Mouse (Mus musculus): ENCODE data around the gene Hps6. TPM values are rescaled to one million over a fixed set of nuclear protein-coding genes. Genes with fewer than 3 reads are reported as not detected.

Hps6 gene
- total RNA-seq, 2 experiments from 2014 or later: 4.3 to 4.5 TPM

DNA sequence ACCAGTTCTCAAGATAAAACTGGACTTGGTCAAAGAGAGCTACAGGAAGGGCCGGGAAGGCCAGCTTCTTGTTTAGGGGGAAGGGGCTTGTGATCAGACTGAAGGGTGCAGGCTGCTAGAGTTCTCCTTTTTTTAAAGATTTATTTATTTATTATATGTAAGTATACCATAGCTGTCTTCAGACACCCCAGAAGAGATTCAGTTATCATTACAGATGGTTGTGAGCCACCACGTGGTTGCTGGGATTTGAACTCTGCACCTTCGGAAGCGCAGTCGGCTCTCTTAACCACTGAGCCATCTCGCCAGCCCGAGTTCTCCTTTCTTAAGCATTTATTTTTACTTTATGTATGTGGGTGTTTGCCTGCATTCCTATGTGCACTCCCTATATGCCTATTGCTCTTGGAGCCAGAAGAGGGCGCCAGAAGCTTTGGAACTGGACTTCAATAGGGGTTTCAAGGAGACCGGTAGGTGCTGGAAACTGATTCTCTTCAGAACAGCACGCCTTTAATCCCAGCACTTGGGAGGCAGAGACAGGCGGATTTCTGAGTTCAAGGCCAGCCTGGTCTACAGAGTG is 25.5 kb downstream of the Hps6 start:
- intact Hi-C loops (cut with DNase I): no loop called here

DNA sequence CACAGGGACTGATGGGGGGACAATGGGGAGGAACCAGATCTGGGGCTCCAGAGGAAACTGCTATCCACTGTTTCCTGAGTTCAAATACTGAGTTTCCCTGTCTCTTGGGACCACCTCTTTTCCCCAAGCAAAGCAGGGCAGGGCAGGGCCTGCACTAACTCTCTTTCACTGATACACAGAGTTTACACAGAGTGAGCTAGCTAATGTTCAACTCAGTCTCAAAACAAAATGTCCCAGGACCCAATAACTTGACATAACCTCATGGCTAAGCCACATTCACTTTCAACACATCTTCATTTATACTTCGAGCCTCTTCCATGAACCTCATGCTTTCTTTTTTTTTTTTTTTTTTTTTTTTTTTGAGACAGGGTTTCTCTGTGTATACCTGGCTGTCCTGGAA is 26.3 kb downstream of the Hps6 start:
- intact Hi-C loops (cut with DNase I): no loop called here
- DNase-seq: no peak

More for the DNA sequence above, 25.5 kb downstream of the Hps6 start:
- no peak for DNase-seq

DNA sequence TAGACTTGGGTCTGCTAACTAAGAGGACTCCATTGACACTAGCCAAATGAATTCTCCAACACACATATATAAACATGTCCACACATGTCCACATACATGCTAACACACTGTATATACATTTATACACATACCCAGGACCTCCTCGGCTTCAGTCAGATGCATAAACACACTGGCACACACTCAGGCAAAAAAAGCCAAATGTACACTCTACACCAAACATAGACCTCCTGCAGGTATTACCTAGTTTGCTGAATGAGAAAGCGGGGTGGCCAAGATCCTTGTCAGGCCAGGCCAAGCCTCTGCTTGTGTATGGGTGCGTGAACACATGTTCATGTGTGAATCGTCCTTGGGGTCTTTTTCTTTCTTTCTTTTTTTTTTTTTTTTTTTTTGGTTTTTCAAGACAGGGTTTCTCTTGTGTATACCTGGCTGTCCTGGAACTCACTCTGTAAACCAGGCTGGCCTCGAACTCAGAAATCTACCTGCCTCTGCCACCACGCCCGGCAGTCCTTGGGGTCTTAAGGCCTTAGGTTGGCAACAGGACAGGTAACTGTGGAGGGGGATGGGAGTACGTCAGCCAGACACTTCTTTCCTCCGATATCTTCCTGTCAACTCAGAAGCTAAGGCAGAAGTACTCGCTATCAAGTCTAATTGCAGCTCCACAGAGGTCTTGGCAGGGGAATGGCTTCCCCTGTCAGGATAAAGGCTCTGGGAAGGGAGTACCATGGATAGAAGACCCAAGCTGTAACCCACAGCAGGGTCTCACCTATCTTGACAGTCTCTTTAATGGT is 27.1 kb downstream of the Hps6 start:
- no peak for DNase-seq
- intact Hi-C loops (cut with DNase I): no loop called here

DNA sequence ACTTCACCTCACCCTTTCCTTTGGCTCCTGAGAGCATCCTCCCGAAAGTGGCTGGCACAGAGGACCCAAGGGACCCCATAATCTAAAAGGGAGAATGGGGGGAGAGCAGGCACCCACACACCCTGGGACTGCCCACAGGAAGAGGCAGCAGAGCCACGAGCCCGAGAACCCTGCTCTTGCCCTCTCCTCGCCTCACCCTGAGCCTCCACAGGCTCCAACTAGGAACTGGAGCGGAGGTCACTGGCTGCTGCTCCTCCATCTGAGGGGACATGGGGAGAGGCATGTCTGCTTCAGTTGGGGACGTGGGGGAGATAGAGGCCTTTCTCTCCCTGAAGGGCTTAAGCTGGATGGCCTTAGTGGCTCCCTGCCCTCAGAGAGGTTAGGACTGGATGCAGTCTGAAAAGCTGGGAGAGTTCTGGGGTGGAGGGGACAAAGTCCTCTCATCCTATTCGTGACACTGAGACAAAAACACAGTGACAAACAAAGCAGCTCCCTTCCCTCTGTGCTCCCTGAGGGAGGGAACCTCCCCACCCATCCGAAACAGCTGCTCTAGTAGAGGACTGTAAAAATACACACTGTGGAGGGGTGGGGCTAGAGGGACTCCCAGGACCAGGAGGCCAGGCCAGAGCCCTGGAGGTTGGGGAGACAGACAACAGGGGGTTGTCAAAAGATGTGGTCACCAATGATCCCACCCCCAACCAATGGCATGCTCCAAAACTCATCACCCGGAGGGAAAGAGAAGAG is 28.6 kb downstream of the Hps6 start:
- intact Hi-C loops (cut with DNase I): no loop called here
- DNase-seq: no peak

DNA sequence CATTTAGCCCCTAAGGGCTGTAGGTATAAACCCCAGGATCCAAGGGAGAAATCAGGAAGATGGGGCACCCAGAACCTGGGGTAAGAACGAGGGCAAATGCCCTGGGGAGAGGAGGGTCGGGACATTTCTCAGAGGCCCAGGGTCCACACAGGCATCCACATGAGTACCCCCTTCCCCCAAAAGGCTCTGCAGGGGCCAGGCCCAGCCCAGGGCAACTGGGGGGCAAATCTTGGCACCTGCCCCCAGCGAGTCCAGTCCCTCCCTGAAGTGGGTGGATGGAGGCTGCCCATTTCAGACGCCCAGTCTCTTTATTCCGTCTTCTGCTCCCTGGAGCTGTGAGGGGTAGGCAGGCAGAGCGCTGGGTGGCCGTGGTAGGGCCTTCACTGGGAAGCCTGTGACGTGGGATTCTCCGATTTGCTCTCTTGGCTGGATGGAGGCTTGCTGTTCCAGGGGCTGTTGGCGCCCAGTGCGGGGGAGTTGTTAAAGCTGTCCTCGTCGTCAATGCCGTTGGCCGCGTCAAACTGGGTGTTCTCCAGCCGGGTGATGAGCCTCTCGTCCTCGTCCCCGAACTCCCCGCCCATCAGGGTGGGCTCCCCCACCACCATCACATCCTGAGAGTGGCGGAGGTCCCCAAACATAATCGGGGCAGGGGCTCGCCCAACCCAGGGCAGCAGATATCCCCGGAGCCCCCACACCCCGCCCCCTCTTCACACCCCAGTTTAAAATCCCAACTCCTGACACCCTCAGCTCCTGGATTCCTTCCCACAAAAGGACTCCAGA is 29.6 kb downstream of the Hps6 start:
- intact Hi-C loops (cut with DNase I): no loop called here
- DNase-seq: no peak

DNA sequence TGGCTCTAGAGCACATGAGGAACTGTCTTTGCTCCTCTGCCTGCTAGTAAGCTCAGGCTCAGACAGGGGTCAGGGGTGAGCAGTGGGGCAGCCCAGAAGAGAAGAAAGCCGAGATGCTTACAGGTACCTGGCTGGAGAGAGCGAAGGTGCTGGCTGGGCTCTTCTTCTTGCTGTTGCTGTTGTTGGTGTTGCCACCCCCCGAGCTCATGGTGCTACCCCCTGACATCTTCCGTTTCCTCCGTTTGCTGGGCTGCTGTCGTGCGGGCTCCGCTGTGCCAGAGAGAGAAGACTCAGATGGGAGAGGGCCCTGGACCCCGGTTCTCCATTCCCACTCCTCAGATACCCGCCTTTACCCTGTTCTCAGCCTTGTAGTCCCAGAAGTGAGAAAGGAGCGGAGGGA is 30.6 kb downstream of the Hps6 start:
- intact Hi-C loops (cut with DNase I): no loop called here
- no peak for DNase-seq

DNA sequence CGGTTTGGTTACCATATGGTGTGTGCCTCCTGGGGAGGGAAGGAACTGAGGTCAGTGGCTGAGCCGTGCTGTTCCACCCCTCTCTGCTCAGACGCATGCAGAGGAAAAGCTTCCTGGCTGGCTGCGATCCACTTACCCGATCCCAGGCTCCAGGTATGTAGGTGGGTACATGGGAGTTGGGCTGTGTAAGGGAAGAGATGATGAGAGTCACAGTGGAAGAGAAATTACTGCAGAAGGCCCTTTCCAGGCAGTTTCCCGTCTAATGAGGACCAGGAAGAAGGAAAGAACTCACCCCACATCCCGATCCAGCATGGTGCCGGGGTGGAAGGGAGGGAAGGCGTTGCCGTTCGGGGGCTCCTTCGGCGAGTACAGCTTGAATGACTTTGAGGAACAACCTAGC is 32.7 kb downstream of the Hps6 start:
- intact Hi-C loops (cut with DNase I): no loop called here
- no peak for DNase-seq

DNA sequence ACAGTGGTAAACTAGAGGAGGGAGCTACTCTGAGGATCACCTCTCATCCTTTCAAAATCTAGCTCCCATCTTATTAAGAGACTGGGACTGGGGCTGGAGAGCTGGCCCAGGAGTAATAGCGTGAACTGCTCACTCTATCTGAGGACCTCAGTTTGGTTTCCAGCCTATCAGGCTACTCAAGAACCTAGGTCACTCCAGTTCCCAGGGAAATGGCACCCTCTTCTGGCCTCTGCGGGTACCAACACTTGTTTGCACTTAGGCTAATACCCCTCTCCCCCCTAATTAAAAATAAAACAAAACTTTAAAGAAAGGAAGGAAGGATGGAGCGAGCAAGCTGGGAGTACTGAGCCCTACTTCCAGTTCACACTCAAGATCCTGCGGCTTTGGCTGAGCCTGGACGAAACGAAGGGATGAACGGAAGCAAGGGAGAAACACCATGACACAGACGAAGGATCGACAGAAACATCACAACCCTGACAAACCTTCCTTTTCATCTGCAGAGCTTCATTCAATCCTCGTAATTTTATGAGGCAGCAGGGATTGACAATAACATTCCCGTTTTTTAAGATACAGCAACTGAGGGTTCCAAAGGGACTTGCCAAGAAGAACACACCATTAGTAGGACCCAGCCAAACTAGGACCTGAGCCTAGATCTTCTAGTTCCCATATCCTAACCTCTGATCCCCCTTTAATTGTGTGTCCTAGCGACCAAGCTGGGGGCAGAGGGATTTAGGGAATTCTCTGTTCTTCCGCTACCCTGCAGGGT is 33.4 kb downstream of the Hps6 start:
- no peak for DNase-seq
- intact Hi-C loops (cut with DNase I): no loop called here

DNA sequence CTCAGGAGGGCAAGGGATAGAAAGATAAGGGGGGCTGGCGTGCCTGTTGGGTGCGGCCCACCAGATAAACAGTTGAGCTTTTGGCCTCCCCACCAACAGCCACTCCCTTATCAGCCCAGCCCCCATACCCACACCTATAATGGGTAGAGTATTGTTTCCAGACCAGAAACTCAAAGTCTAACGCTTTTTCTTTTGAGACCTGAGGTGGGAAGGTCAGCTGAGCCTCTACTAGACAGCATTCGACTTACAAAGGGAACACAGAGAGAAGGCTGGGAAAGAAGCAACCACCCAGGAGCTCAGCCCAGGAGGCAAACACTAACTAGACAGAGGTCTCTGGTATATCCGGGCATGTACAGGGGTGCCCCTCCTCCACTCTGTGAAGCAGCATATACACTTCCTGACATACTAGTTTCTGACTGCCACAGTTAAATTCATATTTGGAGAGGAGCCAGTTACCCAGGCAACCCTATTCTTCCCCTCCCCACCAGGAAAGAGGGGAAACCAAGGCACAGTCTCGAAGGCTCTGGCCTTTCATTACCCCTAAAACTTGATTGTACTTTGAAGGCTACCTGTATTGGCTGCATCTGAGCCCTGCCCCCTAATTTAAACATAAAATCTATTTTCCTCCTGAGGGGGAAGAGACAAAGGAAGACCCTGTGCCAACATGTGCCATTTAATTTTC is 34.1 kb downstream of the Hps6 start:
- no peak for DNase-seq
- intact Hi-C loops (cut with DNase I): no loop called here

DNA sequence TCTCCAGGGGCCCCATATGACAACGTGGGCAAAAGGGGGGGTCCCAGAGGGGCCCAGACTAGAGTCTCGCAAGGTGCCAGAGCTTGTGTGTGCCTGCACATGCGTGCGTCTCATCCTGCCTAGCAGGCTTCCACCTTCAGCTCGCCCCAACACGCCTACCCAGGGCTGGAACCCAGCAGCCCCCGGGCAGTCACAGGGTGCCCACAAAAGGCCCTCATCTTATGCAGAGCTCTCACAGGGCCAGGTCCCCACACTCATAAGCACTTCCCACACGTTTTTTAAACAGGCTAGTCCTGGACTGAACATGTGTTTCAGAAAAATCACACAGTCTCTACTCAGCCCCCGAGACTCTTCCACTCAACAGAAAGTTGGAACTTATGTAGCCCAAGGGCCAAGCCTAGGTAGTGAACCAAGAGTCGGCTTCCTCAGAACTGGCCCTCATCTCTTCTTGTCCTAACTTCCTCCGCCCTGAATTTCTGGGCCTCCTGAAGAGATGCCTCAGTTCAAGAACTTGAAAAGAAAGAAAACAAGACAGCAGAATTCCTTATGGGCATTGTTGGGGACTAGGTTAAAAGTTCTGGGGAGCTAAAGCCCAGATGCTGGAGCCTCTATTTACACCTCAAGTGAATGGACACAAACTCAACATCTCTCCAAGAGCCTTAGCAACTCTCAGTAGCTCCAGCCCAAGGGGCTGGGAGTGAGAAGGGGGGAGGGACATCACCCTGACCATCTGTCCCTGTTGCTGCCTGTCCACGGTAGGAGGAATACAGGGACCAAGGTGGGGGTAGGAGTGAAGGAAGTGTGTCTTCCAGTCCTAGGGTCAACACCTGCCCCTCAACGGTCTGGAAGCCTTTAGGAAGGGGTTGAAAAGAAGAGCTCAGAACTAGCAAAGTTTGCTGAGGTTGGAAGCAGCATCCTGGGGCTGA is 34.9 kb downstream of the Hps6 start:
- peak; percentile 37 for DNase-seq
- intact Hi-C loops (cut with DNase I): no loop called here

DNA sequence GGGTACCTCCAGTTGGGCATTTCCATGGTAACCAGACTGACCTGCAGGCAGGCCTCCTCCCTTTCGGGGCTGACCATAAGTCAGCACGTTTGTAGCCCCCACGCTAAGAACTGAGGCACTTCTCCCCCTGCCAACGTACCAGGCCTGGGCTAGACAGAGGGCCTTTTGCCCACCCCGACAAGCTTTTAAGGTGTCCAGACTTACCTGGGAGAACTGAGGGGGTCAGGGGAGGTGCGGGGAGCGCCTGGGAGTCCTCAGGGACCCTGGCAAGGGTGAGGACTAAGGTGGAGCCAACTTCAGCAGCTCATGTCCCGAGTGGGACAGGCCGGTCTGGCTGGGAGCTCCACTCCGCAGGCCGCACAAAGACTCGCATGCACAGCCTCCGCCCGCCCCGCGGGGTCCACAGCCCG is 35.5 kb downstream of the Hps6 start:
- intact Hi-C loops (cut with DNase I): no loop called here
- DNase-seq: no peak

DNA sequence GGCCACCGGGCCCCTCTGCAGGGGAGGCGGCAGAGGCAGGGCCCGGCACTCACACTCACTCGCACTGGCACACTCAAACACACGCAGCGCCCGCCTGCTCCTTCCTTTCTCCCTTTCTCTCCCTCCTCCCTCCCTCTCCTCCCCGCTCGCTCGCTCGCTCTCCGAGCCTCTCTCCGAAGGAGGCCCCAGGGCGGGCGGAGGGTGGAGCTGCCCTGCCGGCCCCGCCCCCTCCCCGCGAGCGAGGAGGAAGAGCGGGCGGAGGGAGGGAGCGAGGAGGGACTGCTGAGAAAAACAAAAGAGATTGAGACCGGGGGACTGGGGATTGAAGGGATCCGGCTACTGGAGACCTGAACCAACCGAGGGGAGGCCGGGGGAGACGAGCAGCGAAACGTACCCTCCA is 36.2 kb downstream of the Hps6 start:
- peak; percentile 94 for DNase-seq
- intact Hi-C loops (cut with DNase I): no loop called here

DNA sequence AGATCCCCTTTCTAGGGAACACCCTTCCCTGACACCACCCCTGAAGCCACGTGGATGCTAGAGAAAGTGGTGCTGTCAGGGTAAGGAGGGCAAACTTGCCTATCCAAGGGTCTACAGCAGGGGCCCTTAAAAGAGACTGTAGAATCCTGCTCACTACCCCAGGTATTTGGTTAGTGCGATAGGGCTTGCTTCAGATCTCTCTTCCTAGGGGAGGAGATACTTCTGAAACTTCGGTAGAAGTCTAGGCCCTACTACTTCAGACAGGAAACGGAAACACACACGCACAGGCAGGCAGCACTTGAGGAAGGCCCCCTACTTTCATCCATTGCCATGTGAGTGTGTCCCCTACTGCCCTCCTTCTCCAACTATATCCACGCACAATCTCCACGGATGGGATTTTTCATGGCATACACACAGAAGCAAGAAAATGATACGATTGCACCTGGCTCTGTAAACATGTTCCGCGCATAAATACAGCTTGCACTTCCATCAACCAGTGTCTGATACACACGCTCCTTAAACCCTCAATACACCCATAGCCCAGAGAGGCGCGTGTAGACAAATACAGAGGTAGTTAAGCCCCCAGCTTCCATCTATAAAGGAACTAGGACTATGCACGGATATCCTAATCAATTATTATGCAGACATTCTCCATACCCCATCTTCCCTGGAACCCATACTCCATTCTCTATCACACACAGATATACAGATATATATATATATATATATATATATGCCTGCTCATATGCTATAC is 37.0 kb downstream of the Hps6 start:
- intact Hi-C loops (cut with DNase I): no loop called here
- no peak for DNase-seq

DNA sequence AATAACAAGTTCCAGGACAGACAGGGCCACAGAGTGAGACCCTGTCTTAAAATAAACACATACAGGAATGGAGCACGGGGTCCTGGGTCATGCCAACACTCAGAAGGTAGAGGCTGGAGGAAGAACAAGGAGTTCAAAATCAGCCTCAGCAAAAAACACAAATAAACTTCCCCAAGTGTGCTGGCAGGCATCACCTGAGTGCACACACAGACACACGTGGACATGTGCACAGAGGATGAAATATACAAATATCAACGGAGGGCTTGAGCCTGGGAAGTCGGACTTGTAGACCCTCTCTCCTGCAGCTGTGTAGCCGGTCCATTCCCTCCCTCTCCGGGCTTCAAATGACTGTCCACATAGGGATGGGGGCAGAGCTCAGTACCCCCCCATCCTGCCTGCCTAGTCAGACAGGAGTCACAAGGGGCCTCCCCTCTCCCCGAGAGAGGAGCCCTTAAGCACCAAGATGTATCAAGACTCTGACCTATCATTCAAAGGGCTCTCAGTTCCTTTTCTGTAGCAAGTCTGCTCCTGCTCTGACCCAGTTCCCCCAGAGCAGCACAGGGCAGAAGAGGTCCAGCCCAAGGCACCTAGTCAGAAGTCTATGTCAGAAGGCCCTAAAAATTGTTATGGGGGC is 38.1 kb downstream of the Hps6 start:
- intact Hi-C loops (cut with DNase I): no loop called here
- no peak for DNase-seq

DNA sequence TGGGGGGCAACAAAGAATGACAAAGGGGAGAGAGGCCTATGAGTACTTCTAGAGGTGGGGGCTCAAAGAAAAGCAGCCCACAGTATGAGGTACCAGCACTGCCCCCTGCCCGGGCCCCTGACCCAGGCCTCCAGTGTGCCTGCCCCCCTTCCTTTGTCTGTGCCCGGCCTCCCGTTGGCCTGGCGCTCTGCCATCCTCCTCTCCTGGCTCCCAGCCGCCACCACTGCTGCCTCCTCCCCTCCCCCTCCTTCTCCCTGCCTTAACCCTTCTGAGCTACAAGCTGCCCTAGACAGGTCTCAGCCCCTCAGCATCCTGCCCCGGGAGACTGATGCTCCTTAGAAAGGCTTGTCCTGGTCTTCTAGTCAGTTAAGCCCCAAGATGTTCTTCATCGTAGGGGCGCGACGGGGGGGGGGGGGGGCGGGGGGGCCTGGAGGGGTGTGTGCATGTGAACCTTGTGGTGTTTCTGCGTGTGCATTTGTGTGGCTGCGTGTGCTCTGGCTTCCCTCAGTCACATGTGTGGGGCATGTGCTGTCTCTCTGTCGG is 38.7 kb downstream of the Hps6 start:
- intact Hi-C loops (cut with DNase I): no loop called here
- peak; percentile 95 for DNase-seq

DNA sequence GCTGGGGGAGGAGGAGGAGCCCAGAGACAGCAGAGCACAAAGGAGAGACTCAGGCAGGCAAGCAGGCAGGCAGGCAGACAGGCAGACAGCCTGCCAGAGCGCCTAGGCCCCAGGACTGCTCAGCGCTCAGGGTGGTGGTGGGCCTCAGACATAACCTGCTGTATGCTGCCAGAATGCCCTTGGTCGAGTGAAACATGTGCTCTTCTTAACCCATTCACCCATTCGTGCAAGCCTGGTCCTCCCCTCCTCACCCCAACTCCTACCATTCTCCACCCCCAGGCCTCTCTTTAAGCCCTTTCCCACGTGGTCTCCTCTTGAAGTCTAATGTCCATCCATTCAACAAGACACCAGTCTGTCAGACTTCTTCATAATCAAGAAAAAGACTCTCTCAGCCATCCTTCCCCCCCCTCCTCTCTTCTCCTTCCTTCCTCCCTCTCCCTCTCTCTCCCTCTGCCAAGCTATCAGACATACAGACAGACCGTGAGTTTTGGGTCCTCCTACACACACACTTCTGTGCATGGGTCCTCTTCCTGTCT is 39.2 kb downstream of the Hps6 start:
- intact Hi-C loops (cut with DNase I): no loop called here
- peak; percentile 58 for DNase-seq

DNA sequence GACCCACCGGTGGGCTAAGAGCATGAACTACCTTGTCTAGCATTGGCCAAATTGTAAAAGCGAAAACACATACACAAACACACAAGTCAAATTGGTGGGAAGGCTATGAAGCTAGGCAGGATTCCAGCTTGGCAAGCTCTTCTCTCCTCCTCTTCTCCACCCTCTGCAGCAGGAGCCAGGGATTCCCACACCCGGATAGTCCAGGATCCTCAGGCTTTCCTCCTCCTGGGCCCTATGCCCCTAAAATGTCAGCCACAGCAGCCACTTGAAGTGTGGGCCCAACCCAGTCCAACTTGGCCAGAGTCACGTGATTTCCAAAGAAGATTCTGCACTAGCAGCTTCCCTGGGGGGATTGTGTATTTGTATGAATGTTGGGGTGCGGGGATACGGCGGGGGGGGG is 40.1 kb downstream of the Hps6 start:
- intact Hi-C loops (cut with DNase I): no loop called here
- peak; percentile 58 for DNase-seq

Measured in left cerebral cortex, postnatal 4 days (tissue).